ENCODE assay signal across 9 mouse cellular contexts in genomic region chr9:40871369-40872155, GRCm38 (mm10). TPM values are rescaled to one million over a fixed set of nuclear protein-coding genes. Genes with fewer than 3 reads are reported as not detected.
DNase-seq lines count a peak whose midpoint lies in the region; ATAC-seq and TF ChIP-seq lines count a peak whose summit lies in the region.
"Had no signal": no experiment of that assay in that cellular context is flagged by ENCODE, and none has a peak within 500 bp of the region (broad histone marks: within the 10 kb centered on the region; RNA-seq: fewer than 3 reads in every experiment).

No protein-coding gene starts in this region.

- peak overlapping the region; percentile 52 for H3K4me3 ChIP-seq in bone marrow macrophage, adult 2 months (ENCODE audit: insufficient read depth, low read length)
- peak overlapping the region; percentile 9; the same call in 1 of the 2 replicates for H3K4me3 ChIP-seq in hindbrain, embryonic 16.5 days (ENCODE audit: low read length)
- H3K4me3 ChIP-seq in midbrain, embryonic 12.5 days, result peak overlapping the region; percentile 29

- no peak overlapping the region for H3K27ac ChIP-seq in bone marrow macrophage, adult 2 months (ENCODE audit: insufficient read depth, low read depth, low read length)
- no peak overlapping the region for H3K27ac ChIP-seq in hindbrain, embryonic 16.5 days (ENCODE audit: low read depth, low read length)
- H3K27ac ChIP-seq in midbrain, embryonic 12.5 days (replicated peaks), result no peak overlapping the region

- H3K9me3 ChIP-seq in hindbrain, embryonic 16.5 days (ENCODE audit: control insufficient read depth, low read length), result no peaks in the 10 kb centered on the region
- H3K9me3 ChIP-seq in midbrain, embryonic 12.5 days, result no peaks in the 10 kb centered on the region

- DNase-seq in heart, adult 8-10 months (ENCODE audit: low spot score), result peak; percentile 5
- DNase-seq in heart, adult 11 months, result no peak
- DNase-seq in gastrocnemius, postnatal 10 days, result no peak
- no peak for DNase-seq in layer of hippocampus, postnatal 36 days
- no peak for DNase-seq in MN1 (ENCODE audit: low spot score)
- DNase-seq: cerebellum, adult 9-10 months had no signal

- WGBS in hindbrain, embryonic 16.5 days, result 2% methylated on average over 34 of the region's 34 CpGs
- under 1% methylated on average over 34 of the region's 34 CpGs for WGBS in midbrain, embryonic 12.5 days

- TF ChIP-seq POLR2A in bone marrow macrophage, adult 2 months (IDR thresholded peaks at IDR 0.05; ENCODE audit: borderline replicate concordance, low read depth, low read length), result no peak

- no peak; the same call in 1 of the 2 replicates for ATAC-seq in hindbrain, embryonic 16.5 days
- no peak for ATAC-seq in midbrain, embryonic 12.5 days (ENCODE audit: low FRiP score, low read depth)

- H3K4me2 ChIP-seq in hindbrain, embryonic 16.5 days (ENCODE audit: low read length), result peak overlapping the region; percentile 36
- peak overlapping the region; percentile 50 for H3K4me2 ChIP-seq in midbrain, embryonic 12.5 days (replicated peaks)

- no peak for TF ChIP-seq CTCF in bone marrow macrophage, adult 2 months (IDR thresholded peaks at IDR 0.05; ENCODE audit: low read depth, low read length)

- peaks cover 65% of the 10 kb centered on the region for H3K27me3 ChIP-seq in hindbrain, embryonic 16.5 days (replicated peaks; ENCODE audit: control insufficient read depth, insufficient read depth, low read length)
- peaks cover 78% of the 10 kb centered on the region for H3K27me3 ChIP-seq in midbrain, embryonic 12.5 days

- H3K4me1 ChIP-seq in bone marrow macrophage, adult 2 months (ENCODE audit: control insufficient read depth, insufficient read depth, low read length), result peaks cover 3% of the 10 kb centered on the region; the same call in 1 of the 2 replicates
- H3K4me1 ChIP-seq in hindbrain, embryonic 16.5 days (ENCODE audit: control insufficient read depth, insufficient read depth, low read depth, low read length), result no peaks in the 10 kb centered on the region
- peaks cover 16% of the 10 kb centered on the region; the same call in 1 of the 2 replicates for H3K4me1 ChIP-seq in midbrain, embryonic 12.5 days

- H3K36me3 ChIP-seq in hindbrain, embryonic 16.5 days (ENCODE audit: control insufficient read depth, insufficient read depth, low read length), result no peaks in the 10 kb centered on the region
- no peaks in the 10 kb centered on the region for H3K36me3 ChIP-seq in midbrain, embryonic 12.5 days

- H3K9ac ChIP-seq in hindbrain, embryonic 16.5 days (ENCODE audit: low read depth, low read length), result no peak overlapping the region
- no peak overlapping the region for H3K9ac ChIP-seq in midbrain, embryonic 12.5 days (replicated peaks)

RNA-seq across cellular contexts. Expression of gene Bsx, which starts 2.4 kb away (rescaled TPM):
- total RNA-seq in heart, adult 8-10 months (2022), result not detected
- polyA plus RNA-seq in bone marrow macrophage, adult 2 months (2012; ENCODE audit: insufficient read depth, insufficient read length, missing spikeins), result not detected in 2 replicates
- not detected in 2 replicates for polyA plus RNA-seq in hindbrain, embryonic 16.5 days (2015; fragmentation: Nextera tagmentation; extraction: Ambion mirVana)
- 1.2 and 3.5 TPM in 2 replicates for polyA plus RNA-seq in midbrain, embryonic 12.5 days (2016; fragmentation: Nextera tagmentation; extraction: Ambion mirVana)
- not detected for total RNA-seq in gastrocnemius, postnatal 10 days (2021)
- not detected for total RNA-seq in layer of hippocampus, postnatal 36 days (2021)
